23 mouse cellular contexts compared by ENCODE assay signal in the genomic region with DNA sequence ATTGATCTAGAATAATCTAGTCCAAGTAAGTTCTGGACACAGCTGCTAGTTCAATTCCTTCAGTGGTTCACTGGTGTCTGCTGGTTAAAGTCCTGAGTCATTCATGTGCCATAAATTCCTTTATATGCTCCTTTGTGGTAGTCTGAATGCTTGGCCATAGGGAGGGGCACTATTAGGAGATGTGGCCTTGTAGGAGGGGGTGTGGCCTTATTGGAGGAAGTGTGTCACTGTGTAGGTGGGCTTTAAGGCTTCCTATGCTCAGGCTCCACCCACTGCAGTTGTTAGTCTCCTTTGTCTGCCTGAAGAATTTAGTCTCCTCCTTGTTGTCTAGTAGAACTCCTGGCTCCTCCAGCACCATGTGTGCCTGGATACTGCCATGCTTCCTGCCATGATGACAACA.
DNase-seq lines count a peak whose midpoint lies in the region; ATAC-seq and TF ChIP-seq lines count a peak whose summit lies in the region.
"Had no signal": no experiment of that assay in that cellular context is flagged by ENCODE, and none has a peak within 500 bp of the region (broad histone marks: within the 10 kb centered on the region; RNA-seq: fewer than 3 reads in every experiment).

No protein-coding gene starts in this region.

- H3K36me3 ChIP-seq in embryonic facial prominence, embryonic 13.5 days = peaks cover 31% of the 10 kb centered on the region
- H3K36me3 ChIP-seq in embryonic facial prominence, embryonic 10.5 days (replicated peaks) = no peaks in the 10 kb centered on the region; the same call in 1 of the 2 replicates
- no peaks in the 10 kb centered on the region; the same call in 1 of the 2 replicates for H3K36me3 ChIP-seq in liver, embryonic 14.5 days (replicated peaks; ENCODE audit: control insufficient read depth, insufficient read depth, low read depth)
- H3K36me3 ChIP-seq in lung, postnatal 0 days (ENCODE audit: insufficient read depth, low read length) = no peaks in the 10 kb centered on the region
- H3K36me3 ChIP-seq in forebrain, embryonic 14.5 days (ENCODE audit: control insufficient read depth, insufficient read depth, low read length) = no peaks in the 10 kb centered on the region

- no peak overlapping the region for H3K27ac ChIP-seq in embryonic facial prominence, embryonic 13.5 days
- no peak overlapping the region for H3K27ac ChIP-seq in embryonic facial prominence, embryonic 10.5 days (replicated peaks)
- H3K27ac ChIP-seq in liver, embryonic 14.5 days = no peak overlapping the region
- H3K27ac ChIP-seq in lung, postnatal 0 days (ENCODE audit: low read length) = no peak overlapping the region
- H3K27ac ChIP-seq in forebrain, embryonic 14.5 days (ENCODE audit: low read depth, low read length) = no peak overlapping the region
- H3K27ac ChIP-seq: heart, embryonic 15.5 days; layer of hippocampus, adult 2 months; liver, embryonic 13.5 days; midbrain, embryonic 15.5 days; neural tube, embryonic 12.5 days; stomach, postnatal 0 days had no signal

- no peaks in the 10 kb centered on the region for H3K27me3 ChIP-seq in embryonic facial prominence, embryonic 13.5 days
- no peaks in the 10 kb centered on the region for H3K27me3 ChIP-seq in embryonic facial prominence, embryonic 10.5 days (replicated peaks; ENCODE audit: low read depth, poor library complexity, severe bottlenecking)
- H3K27me3 ChIP-seq in liver, embryonic 14.5 days (ENCODE audit: control insufficient read depth, insufficient read depth, low read length) = no peaks in the 10 kb centered on the region
- no peaks in the 10 kb centered on the region for H3K27me3 ChIP-seq in lung, postnatal 0 days (replicated peaks; ENCODE audit: insufficient read depth, low read length)
- H3K27me3 ChIP-seq in forebrain, embryonic 14.5 days (replicated peaks; ENCODE audit: control insufficient read depth, insufficient read depth, low read length) = no peaks in the 10 kb centered on the region
- H3K27me3 ChIP-seq: heart, embryonic 15.5 days; liver, embryonic 13.5 days; megakaryocyte, embryonic 14.5 days; midbrain, embryonic 15.5 days; neural tube, embryonic 12.5 days had no signal

- TF ChIP-seq EP300 in liver, embryonic 14.5 days (IDR thresholded peaks at IDR 0.05; ENCODE audit: low read depth) = no peak
- TF ChIP-seq EP300 in lung, postnatal 0 days (IDR thresholded peaks at IDR 0.05) = no peak

- no peak for DNase-seq in embryonic facial prominence, embryonic 10.5 days (ENCODE audit: low spot score)
- DNase-seq in 3134 (ENCODE audit: extremely low read depth, insufficient read length, low spot score) (peak; percentile 38), WW6 (ENCODE audit: low read depth, low spot score) (peak; percentile 7)
- DNase-seq in liver, embryonic 14.5 days (ENCODE audit: low read depth in 3 of 3, low spot score in 3 of 3) = no peak
- DNase-seq in layer of hippocampus, adult 8-10 months (ENCODE audit: low spot score in 2 of 2) = no peak
- no peak for DNase-seq in lung, postnatal 0 days (ENCODE audit: low spot score)
- no peak for DNase-seq in forebrain, embryonic 14.5 days (ENCODE audit: low spot score)
- DNase-seq: adrenal gland, postnatal 25 days; cerebellum, adult 8-10 months; gastrocnemius, postnatal 36 days; kidney, adult 2 months; kidney, postnatal 10 days; layer of hippocampus, postnatal 36 days; liver, embryonic 13.5 days; lung, postnatal 14 days; right cerebral cortex, postnatal 14 days had no signal

- no peak for TF ChIP-seq CTCF in liver, embryonic 14.5 days (IDR thresholded peaks at IDR 0.05; ENCODE audit: low read depth)
- TF ChIP-seq CTCF in lung, postnatal 0 days (IDR thresholded peaks at IDR 0.05) = no peak

- H3K9me3 ChIP-seq in embryonic facial prominence, embryonic 13.5 days = 0 out of 2 replicates have a peak, but pooled peaks cover 3% of the 10 kb centered on the region
- H3K9me3 ChIP-seq in embryonic facial prominence, embryonic 10.5 days = 0 out of 2 replicates have a peak, but pooled peaks cover 4% of the 10 kb centered on the region
- H3K9me3 ChIP-seq in liver, embryonic 14.5 days (ENCODE audit: control insufficient read depth, low read length) = no peaks in the 10 kb centered on the region
- H3K9me3 ChIP-seq in lung, postnatal 0 days (ENCODE audit: low read length) = no peaks in the 10 kb centered on the region
- no peaks in the 10 kb centered on the region for H3K9me3 ChIP-seq in forebrain, embryonic 14.5 days (replicated peaks; ENCODE audit: control insufficient read depth, low read length)
- H3K9me3 ChIP-seq: heart, embryonic 15.5 days; liver, embryonic 13.5 days; midbrain, embryonic 15.5 days; neural tube, embryonic 12.5 days had no signal

- no peak overlapping the region for H3K9ac ChIP-seq in embryonic facial prominence, embryonic 13.5 days
- H3K9ac ChIP-seq in liver, embryonic 14.5 days (replicated peaks) = no peak overlapping the region
- H3K9ac ChIP-seq in lung, postnatal 0 days (replicated peaks; ENCODE audit: low read depth) = no peak overlapping the region
- H3K9ac ChIP-seq in forebrain, embryonic 14.5 days (ENCODE audit: low read length) = no peak overlapping the region
- H3K9ac ChIP-seq: heart, embryonic 15.5 days; liver, embryonic 13.5 days; midbrain, embryonic 15.5 days; neural tube, embryonic 12.5 days had no signal

- H3K4me3 ChIP-seq in embryonic facial prominence, embryonic 13.5 days = no peak overlapping the region
- no peak overlapping the region for H3K4me3 ChIP-seq in embryonic facial prominence, embryonic 10.5 days
- no peak overlapping the region for H3K4me3 ChIP-seq in liver, embryonic 14.5 days (ENCODE audit: insufficient read depth in 1 of 2, low read depth in 2 of 2, low read length in 2 of 2)
- no peak overlapping the region for H3K4me3 ChIP-seq in lung, postnatal 0 days (ENCODE audit: low read depth, low read length)
- no peak overlapping the region for H3K4me3 ChIP-seq in forebrain, embryonic 14.5 days (ENCODE audit: low read depth, low read length)
- H3K4me3 ChIP-seq: heart, embryonic 15.5 days; layer of hippocampus, adult 2 months; liver, embryonic 13.5 days; midbrain, embryonic 15.5 days; neural tube, embryonic 12.5 days had no signal

- H3K4me2 ChIP-seq in embryonic facial prominence, embryonic 13.5 days = no peak overlapping the region
- no peak overlapping the region for H3K4me2 ChIP-seq in liver, embryonic 14.5 days (ENCODE audit: low read depth)
- no peak overlapping the region for H3K4me2 ChIP-seq in lung, postnatal 0 days (replicated peaks; ENCODE audit: low read depth, low read length)
- H3K4me2 ChIP-seq in forebrain, embryonic 14.5 days (ENCODE audit: low read length) = no peak overlapping the region
- H3K4me2 ChIP-seq: heart, embryonic 15.5 days; liver, embryonic 13.5 days; midbrain, embryonic 15.5 days; neural tube, embryonic 12.5 days had no signal

- 0 out of 2 replicates have a peak, but pooled peaks have one; percentile 10 for ATAC-seq in embryonic facial prominence, embryonic 13.5 days (ENCODE audit: insufficient number of reproducible peaks, insufficient read depth, low FRiP score, low TSS enrichment, low read depth)
- peak; percentile 50; the same call in 1 of the 2 replicates for ATAC-seq in liver, embryonic 14.5 days (ENCODE audit: insufficient read depth)
- ATAC-seq in lung, postnatal 0 days = no peak
- ATAC-seq in forebrain, embryonic 14.5 days = no peak
- ATAC-seq: midbrain, embryonic 15.5 days had no signal

- no peaks in the 10 kb centered on the region for H3K4me1 ChIP-seq in embryonic facial prominence, embryonic 13.5 days
- H3K4me1 ChIP-seq in embryonic facial prominence, embryonic 10.5 days = 0 out of 2 replicates have a peak, but pooled peaks cover 3% of the 10 kb centered on the region
- H3K4me1 ChIP-seq in liver, embryonic 14.5 days (replicated peaks; ENCODE audit: control insufficient read depth in 2 of 2, insufficient read depth in 2 of 2, low read length in 1 of 2) = no peaks in the 10 kb centered on the region
- no peaks in the 10 kb centered on the region for H3K4me1 ChIP-seq in lung, postnatal 0 days (ENCODE audit: insufficient read depth, low read depth, low read length)
- no peaks in the 10 kb centered on the region for H3K4me1 ChIP-seq in forebrain, embryonic 14.5 days (ENCODE audit: control insufficient read depth, insufficient read depth, low read length)
- H3K4me1 ChIP-seq: midbrain, embryonic 15.5 days; neural tube, embryonic 12.5 days had no signal

Comparison
In these comparisons a context has a peak if more than half of its experiments do, and no peak if none do; other contexts are left out.
1. ATAC-seq: peak in embryonic facial prominence, embryonic 13.5 days (single experiment) and liver, embryonic 14.5 days (single experiment); none in lung, postnatal 0 days (single experiment) and forebrain, embryonic 14.5 days (single experiment).
2. DNase-seq: peak in 3134 (single experiment) and WW6 (single experiment); none in embryonic facial prominence, embryonic 10.5 days (single experiment), liver, embryonic 14.5 days (0 of 3), layer of hippocampus, adult 8-10 months (0 of 2), lung, postnatal 0 days (single experiment) and forebrain, embryonic 14.5 days (single experiment).